Mouse (Mus musculus): ENCODE data around the gene Zfp819.
"Not testable (repeated sequence)": the region's sequence is repeated elsewhere in the genome, so short reads cannot be mapped to it uniquely, and the experiment has no call there.

The Zfp819 gene

GRCm38 (mm10) chr7:43643046-43643652 is 36.2 kb downstream of the Zfp819 start:
- DNase-seq (ENCODE audit: low spot score) = no peak

DNA sequence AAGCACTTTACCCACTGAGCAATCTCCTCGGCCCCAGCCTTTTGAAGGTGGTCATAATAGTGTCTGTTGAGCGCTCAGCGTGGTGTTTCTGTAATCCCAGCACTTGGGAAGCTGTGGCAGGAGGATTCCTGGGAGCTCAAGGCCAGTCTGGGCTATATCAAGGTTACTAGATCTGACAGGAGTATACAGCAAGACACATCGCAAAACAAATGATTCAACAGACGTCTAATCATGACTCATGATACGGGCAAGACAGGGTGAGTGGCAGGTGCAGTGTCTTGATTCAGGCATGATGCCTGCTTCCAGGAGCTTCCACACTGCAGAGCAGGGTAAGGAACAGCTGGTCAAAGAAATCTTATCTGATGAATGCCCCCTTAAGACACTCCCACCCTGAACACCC is 45.7 kb downstream of the Zfp819 start:
- DNase-seq (ENCODE audit: low spot score) = no peak

GRCm38 (mm10) chr7:43654519-43654918 is 47.5 kb downstream of the Zfp819 start:
- DNase-seq (ENCODE audit: low spot score) = no peak

DNA sequence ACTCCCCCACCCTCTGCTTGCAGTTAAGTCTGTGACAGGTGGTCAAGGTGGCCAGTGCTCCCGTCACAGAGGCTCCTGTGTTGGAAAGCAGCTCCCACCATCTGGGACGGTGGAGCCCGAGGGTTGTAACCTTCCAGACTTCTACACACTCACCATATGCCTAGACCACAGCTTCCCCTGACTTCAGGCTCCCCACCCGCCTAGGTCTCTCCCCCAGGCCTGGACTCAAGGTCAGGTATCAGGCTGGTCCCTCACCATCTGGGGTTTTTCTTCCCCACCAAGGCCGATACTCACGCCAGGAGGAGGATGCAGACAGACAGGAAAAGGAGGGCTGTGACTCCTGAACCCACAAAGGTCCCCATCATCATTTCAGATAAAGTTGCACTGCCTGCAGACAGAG is 49.3 kb downstream of the Zfp819 start:
- DNase-seq (ENCODE audit: low spot score) = no peak

DNA sequence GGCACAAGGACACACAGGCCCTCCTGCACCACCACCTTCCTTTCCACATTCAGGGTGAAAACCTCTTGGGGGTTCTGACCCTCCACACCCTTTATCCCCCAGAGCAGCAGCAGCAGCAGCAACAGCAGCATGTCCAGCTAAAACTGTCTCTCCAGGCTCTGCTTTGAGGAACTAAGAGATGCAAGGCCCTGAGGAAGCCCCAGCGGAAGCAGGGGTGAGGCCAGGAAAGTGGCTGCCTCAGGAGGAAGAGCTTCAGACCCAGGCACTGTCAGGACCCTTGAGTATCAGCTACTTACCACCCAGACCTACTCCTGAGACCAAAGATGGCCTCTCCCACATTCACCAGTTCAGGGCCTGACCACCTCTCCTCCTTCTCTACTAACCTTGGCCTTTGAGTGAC is 53.0 kb downstream of the Zfp819 start, which contains the start of gene Siglece:
Gene Siglece, minus strand, starts transcription at position 160 of the 400 bp plus-strand sequence.
- DNase-seq (ENCODE audit: low spot score) = no peak

GRCm38 (mm10) chr7:43662804-43663203 is 55.8 kb downstream of the Zfp819 start:
- DNase-seq (ENCODE audit: low spot score) = no peak

DNA sequence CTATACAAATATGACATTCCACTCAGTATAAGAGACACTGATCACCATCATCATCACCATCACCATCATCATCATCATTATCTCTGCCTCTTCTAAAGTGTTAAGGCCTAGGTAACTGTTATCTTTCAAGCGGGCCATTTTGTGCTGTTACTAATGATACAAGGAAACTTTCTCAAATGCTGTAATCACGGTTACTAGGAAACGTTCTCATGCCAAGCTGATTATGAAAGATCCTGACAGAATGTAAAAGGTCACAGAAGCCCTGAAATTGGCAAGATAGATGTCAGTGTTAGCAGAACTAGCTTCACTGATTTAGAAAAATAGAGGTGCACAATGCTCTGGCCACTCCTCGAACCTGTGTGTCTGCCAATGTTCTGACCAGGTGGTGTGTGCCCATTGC is 60.3 kb downstream of the Zfp819 start:
- not testable (repeated sequence) for DNase-seq (ENCODE audit: low spot score)
